ENCODE assay signal across 8 mouse cellular contexts in genomic region chr16:34343968-34344367, GRCm38 (mm10).
DNase-seq lines count a peak whose midpoint lies in the region; ATAC-seq and TF ChIP-seq lines count a peak whose summit lies in the region.

No protein-coding gene starts in this region.

- H3K9ac ChIP-seq in liver, adult 2 months (ENCODE audit: low read depth, low read length), result no peak overlapping the region
- H3K9ac ChIP-seq in liver, embryonic 12.5 days, result no peak overlapping the region
- H3K9ac ChIP-seq in hindbrain, postnatal 0 days (replicated peaks; ENCODE audit: low read length), result no peak overlapping the region

- H3K4me3 ChIP-seq in liver, adult 2 months (ENCODE audit: insufficient read depth, low read depth, low read length), result no peak overlapping the region
- no peak overlapping the region for H3K4me3 ChIP-seq in liver, embryonic 12.5 days
- H3K4me3 ChIP-seq in hindbrain, postnatal 0 days (ENCODE audit: low read length), result no peak overlapping the region

- H3K9me3 ChIP-seq in liver, embryonic 12.5 days (replicated peaks), result no peaks in the 10 kb centered on the region
- no peaks in the 10 kb centered on the region for H3K9me3 ChIP-seq in hindbrain, postnatal 0 days (ENCODE audit: low read length)

- peak; percentile 51; the same call in 1 of the 2 replicates for TF ChIP-seq CTCF in liver, adult 2 months (IDR thresholded peaks at IDR 0.05; ENCODE audit: low read depth, low read length)
- peak; percentile 82 for TF ChIP-seq CTCF in hindbrain, postnatal 0 days (IDR thresholded peaks at IDR 0.05; ENCODE audit: low read depth)

- H3K27me3 ChIP-seq in liver, adult 2 months (ENCODE audit: control insufficient read depth, insufficient read depth, low read length), result no peaks in the 10 kb centered on the region
- no peaks in the 10 kb centered on the region for H3K27me3 ChIP-seq in liver, embryonic 12.5 days (replicated peaks)
- no peaks in the 10 kb centered on the region for H3K27me3 ChIP-seq in hindbrain, postnatal 0 days (ENCODE audit: insufficient read depth, low read length)

- no peak overlapping the region for H3K4me2 ChIP-seq in liver, embryonic 12.5 days
- H3K4me2 ChIP-seq in hindbrain, postnatal 0 days (ENCODE audit: low read depth, low read length), result no peak overlapping the region

- H3K36me3 ChIP-seq in liver, adult 2 months (ENCODE audit: control insufficient read depth, insufficient read depth, low read length), result no peaks in the 10 kb centered on the region
- H3K36me3 ChIP-seq in liver, embryonic 12.5 days, result no peaks in the 10 kb centered on the region
- H3K36me3 ChIP-seq in hindbrain, postnatal 0 days (ENCODE audit: insufficient read depth, low read length), result no peaks in the 10 kb centered on the region

- peak; percentile 38 for DNase-seq in liver, adult 2 months (ENCODE audit: extremely low read depth, low read depth, low spot score)
- peak; percentile 77 for DNase-seq in adipocyte (ENCODE audit: low spot score)
- DNase-seq in embryo, embryonic 10.5 days (ENCODE audit: low spot score), result peak; percentile 67
- peak; percentile 79 for DNase-seq in hindbrain, postnatal 0 days (ENCODE audit: low spot score)
- DNase-seq in lung, postnatal 14 days, result peak; percentile 66
- no peak for DNase-seq in thymus, postnatal 0 days (ENCODE audit: low spot score)

- ATAC-seq in liver, embryonic 12.5 days, result no peak
- ATAC-seq in hindbrain, postnatal 0 days, result peak; percentile 34; the same call in 1 of the 2 replicates
- no peak for ATAC-seq in CD4-positive, CD25-positive, alpha-beta regulatory T cell, adult 4 months

- H3K79me2 ChIP-seq in liver, adult 2 months (ENCODE audit: control insufficient read depth, insufficient read depth, low read length), result no peaks in the 10 kb centered on the region

- TF ChIP-seq POLR2A in liver, adult 2 months (IDR thresholded peaks at IDR 0.05; ENCODE audit: extremely low read depth, insufficient read depth, low read length), result no peak

- WGBS in liver, adult 2 months, result 17% methylated on average over 1 of the region's 1 CpGs
- 48% methylated on average over 1 of the region's 1 CpGs for WGBS in liver, embryonic 12.5 days (ENCODE audit: insufficient replicate concordance)
- WGBS in hindbrain, postnatal 0 days, result 32% methylated on average over 1 of the region's 1 CpGs

- no peak overlapping the region for H3K27ac ChIP-seq in liver, adult 2 months (replicated peaks; ENCODE audit: insufficient read depth, low read depth, low read length)
- no peak overlapping the region for H3K27ac ChIP-seq in liver, embryonic 12.5 days
- no peak overlapping the region for H3K27ac ChIP-seq in hindbrain, postnatal 0 days

- H3K4me1 ChIP-seq in liver, adult 2 months (ENCODE audit: control insufficient read depth, insufficient read depth, low read length), result peaks cover 1% of the 10 kb centered on the region; the same call in 1 of the 2 replicates
- no peaks in the 10 kb centered on the region; the same call in 1 of the 2 replicates for H3K4me1 ChIP-seq in liver, embryonic 12.5 days
- H3K4me1 ChIP-seq in hindbrain, postnatal 0 days (ENCODE audit: insufficient read depth, low read length), result peaks cover 7% of the 10 kb centered on the region
